Mouse (Mus musculus) heart, postnatal 0 days (tissue): ENCODE data around the gene Ccdc149. TPM values are rescaled to one million over a fixed set of nuclear protein-coding genes. Genes with fewer than 3 reads are reported as not detected.

Experiments
- ATAC-seq: fragments of 200-750 bp; cut with Nextera tagmentation; 2 replicates; pipeline ENCODE4 v1.8.0; 2017; ENCODE audit warnings: low read depth, moderate number of reproducible peaks, moderate library complexity; ENCODE audit not compliant: insufficient read depth
- DNase-seq: peaks from one replicate; pipeline ENCODE4 v3.0.0-alpha.2; 2016; ENCODE audit warnings: low spot score
- H3K27ac ChIP-seq: fragments of 300-500 bp; sonication (generic); 2 replicates; pipeline ENCODE4 v1.5.1; 2014; ENCODE audit warnings: low read depth, mild to moderate bottlenecking
- H3K27me3 ChIP-seq: fragments of 300-500 bp; sonication (generic); 2 replicates; pipeline ENCODE4 v1.6.1; 2014; ENCODE audit warnings: low read length, mixed read lengths; ENCODE audit not compliant: control insufficient read depth, insufficient read depth
- H3K36me3 ChIP-seq: fragments of 300-500 bp; sonication (generic); replicated peaks from 2 replicates; pipeline ENCODE4 v1.6.1; 2014; ENCODE audit warnings: low read length, mixed read lengths; ENCODE audit not compliant: control insufficient read depth, insufficient read depth
- H3K4me1 ChIP-seq: fragments of 300-500 bp; sonication (generic); 2 replicates; pipeline ENCODE4 v1.6.1; 2014; ENCODE audit warnings: antibody characterized with exemption; ENCODE audit not compliant: control insufficient read depth, insufficient read depth
- H3K4me2 ChIP-seq: fragments of 300-500 bp; sonication (generic); 2 replicates; pipeline ENCODE4 v1.6.1; 2014; ENCODE audit warnings: low read depth, mild to moderate bottlenecking, low read length, moderate library complexity
- H3K4me3 ChIP-seq: fragments of 300-500 bp; sonication (generic); 2 replicates; pipeline ENCODE4 v1.5.1; 2014; ENCODE audit warnings: low read depth, low read length
- H3K9ac ChIP-seq: fragments of 300-500 bp; sonication (generic); replicated peaks from 2 replicates; pipeline ENCODE4 v1.6.1; 2014; ENCODE audit warnings: low read depth, low read length, mixed read lengths
- H3K9me3 ChIP-seq: fragments of 300-500 bp; sonication (generic); replicated peaks from 2 replicates; pipeline ENCODE4 v1.6.1; 2016; ENCODE audit warnings: low read length; ENCODE audit not compliant: control insufficient read depth
- CTCF ChIP-seq: IDR thresholded peaks from 2 replicates; pipeline ENCODE4 v1.5.1; 2016; ENCODE audit warnings: antibody characterized with exemption, control low read depth, low read depth
- EP300 ChIP-seq: IDR thresholded peaks from 2 replicates; pipeline ENCODE4 v1.6.1; 2016; ENCODE audit warnings: antibody characterized with exemption, low read depth
- WGBS: fragments of 180-500 bp; shearing (Covaris S2); extraction: QIAGEN DNeasy Blood & Tissue Kit; methylation state at CpG from one replicate; pipeline ENCODE4 v1.1.7; 2014; 5-methylcytosine and 5-hydroxymethylcytosine counted together
- polyA plus RNA-seq: library from polyadenylated mRNA; unstranded; fragments of >200 nt; fragmentation: Nextera tagmentation; extraction: Ambion mirVana; gene quantifications from 2 replicates; pipeline ENCODE4 v1.2.1, GENCODE M21; 2015
- total RNA-seq: library from RNA; depleted of rRNA; stranded (reverse); fragments of >200 nt; gene quantifications from 2 replicates; pipeline ENCODE4 v1.2.3, GENCODE M21; 2014; ENCODE audit warnings: low replicate concordance; rRNA removed

The Ccdc149 gene
- total and polyA plus RNA-seq, 2 experiments from 2014 or later, result 3.1 TPM

- Histone ChIP-seq H3K9ac (no peak overlapping the region), H3K9me3 (no peaks in the 10 kb centered on the region), H3K36me3 (no peaks in the 10 kb centered on the region), H3K4me2 (no peak overlapping the region), H3K4me1 (no peaks in the 10 kb centered on the region), H3K4me3 (no peak overlapping the region), H3K27me3 (no peaks in the 10 kb centered on the region), H3K27ac (no peak overlapping the region)
- ATAC-seq (no peak), DNase-seq (no peak)
- 63% methylated on average over 2 of the region's 2 CpGs for WGBS
- no peak for TF ChIP-seq CTCF
- no peak for TF ChIP-seq EP300
These were observed 124.4 kb downstream of the Ccdc149 start for GRCm38 (mm10) chr5:52346890-52347289.

DNA sequence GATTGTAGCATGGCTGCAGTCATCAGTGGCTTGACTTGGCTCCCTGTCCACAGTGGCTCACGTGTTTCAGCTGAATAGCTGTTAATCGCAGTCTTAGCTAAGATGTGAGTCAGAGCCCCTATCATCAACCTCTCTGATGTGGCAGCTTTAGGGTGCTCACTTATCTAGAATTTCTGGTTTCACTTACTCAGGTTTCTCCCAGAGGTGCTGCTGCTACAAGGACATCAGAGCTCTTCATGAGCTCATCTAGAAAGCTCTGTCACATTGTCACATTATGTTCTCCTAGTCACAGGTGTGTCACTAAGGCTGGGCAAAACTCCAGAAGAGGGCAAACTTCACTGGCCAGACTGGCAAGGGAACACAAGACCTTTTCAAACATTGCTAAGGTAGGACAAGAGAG, 132.2 kb downstream of the Ccdc149 start:
- no peaks in the 10 kb centered on the region for H3K9me3 ChIP-seq
- H3K4me3 ChIP-seq, result no peak overlapping the region
- no peak for ATAC-seq
- H3K27me3 ChIP-seq, result no peaks in the 10 kb centered on the region
- DNase-seq, result no peak
- no peak for TF ChIP-seq EP300
- no peak for TF ChIP-seq CTCF
- no peak overlapping the region for H3K4me2 ChIP-seq
- H3K4me1 ChIP-seq, result 0 out of 2 replicates have a peak, but pooled peaks cover 5% of the 10 kb centered on the region
- WGBS, result 66% methylated on average over 2 of the region's 2 CpGs
- H3K27ac ChIP-seq, result no peak overlapping the region
- no peaks in the 10 kb centered on the region for H3K36me3 ChIP-seq
- no peak overlapping the region for H3K9ac ChIP-seq

DNA sequence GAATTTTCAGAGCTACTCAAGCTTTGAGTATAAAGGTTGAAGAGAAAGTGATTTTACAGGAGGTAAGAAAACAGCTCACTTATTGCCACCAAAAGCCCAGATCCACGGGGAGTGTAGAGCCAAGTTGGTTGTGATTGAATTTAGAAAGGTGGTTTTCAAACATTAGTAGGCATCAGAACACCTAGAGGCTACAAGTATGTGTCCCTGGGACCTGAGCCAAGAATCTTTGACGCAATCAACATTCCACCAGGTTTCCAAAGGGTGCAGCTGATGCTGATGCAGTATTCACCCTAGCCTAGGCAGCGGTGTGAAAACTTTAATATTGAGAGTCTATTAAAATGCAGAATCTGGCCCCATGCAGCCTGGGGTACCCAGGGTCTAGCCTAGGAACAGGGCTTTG, 135.7 kb downstream of the Ccdc149 start:
- TF ChIP-seq EP300 (no peak), CTCF (no peak)
- no peak overlapping the region for H3K4me2 ChIP-seq
- no peak for ATAC-seq
- H3K27ac ChIP-seq, result no peak overlapping the region
- H3K36me3 ChIP-seq, result no peaks in the 10 kb centered on the region
- WGBS, result 44% methylated on average over 3 of the region's 3 CpGs
- no peak overlapping the region for H3K9ac ChIP-seq
- no peaks in the 10 kb centered on the region for H3K9me3 ChIP-seq
- no peak for DNase-seq
- no peak overlapping the region for H3K4me3 ChIP-seq
- no peaks in the 10 kb centered on the region for H3K27me3 ChIP-seq
- H3K4me1 ChIP-seq, result 0 out of 2 replicates have a peak, but pooled peaks cover 5% of the 10 kb centered on the region

DNA sequence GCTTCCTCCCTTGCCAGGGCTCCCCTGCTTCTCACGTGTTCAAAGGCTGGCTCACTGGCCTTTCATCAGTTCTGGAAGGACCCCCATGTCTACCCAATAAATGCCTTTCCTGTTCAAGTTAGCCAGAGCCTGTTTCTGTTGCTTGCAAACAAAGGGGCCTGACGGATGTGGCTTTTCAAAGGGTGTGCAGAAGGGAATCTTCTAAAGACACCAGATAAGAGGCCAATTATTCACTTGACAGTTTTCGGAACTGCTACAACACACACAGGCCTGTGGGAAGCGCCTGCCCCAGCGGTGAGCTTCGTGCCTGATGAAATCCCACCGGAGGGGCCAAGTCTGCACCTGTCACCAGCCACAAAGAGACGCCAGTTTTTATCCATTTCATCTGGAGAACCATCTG, 139.2 kb downstream of the Ccdc149 start:
- ATAC-seq, result no peak
- 29% methylated on average over 8 of the region's 8 CpGs for whole genome bisulfite sequencing
- no peak for DNase-seq
- no peaks in the 10 kb centered on the region for H3K27me3 ChIP-seq
- 0 out of 2 replicates have a peak, but pooled peaks cover 5% of the 10 kb centered on the region for H3K4me1 ChIP-seq
- no peaks in the 10 kb centered on the region for H3K9me3 ChIP-seq
- no peak overlapping the region for H3K4me3 ChIP-seq
- no peak overlapping the region for H3K9ac ChIP-seq
- H3K27ac ChIP-seq, result no peak overlapping the region
- TF ChIP-seq CTCF (no peak), EP300 (no peak)
- H3K4me2 ChIP-seq, result no peak overlapping the region
- H3K36me3 ChIP-seq, result no peaks in the 10 kb centered on the region

Other genes with a start within 250 kb of the Ccdc149 start
- gene Sod3, start 107.7 kb downstream of the Ccdc149 start, total RNA-seq, result 1.3 and 2.3 TPM in 2 replicates
- 2.4 and 3.4 TPM in 2 replicates for gene Sod3, start 107.7 kb downstream of the Ccdc149 start, polyA plus RNA-seq
- 0.88 and 2.8 TPM in 2 replicates for gene Lgi2, start 94.9 kb upstream of the Ccdc149 start, total RNA-seq
- gene Lgi2, start 94.9 kb upstream of the Ccdc149 start, polyA plus RNA-seq, result 0.63 and 0.69 TPM in 2 replicates
- gene Sepsecs, start 198.2 kb upstream of the Ccdc149 start, total RNA-seq, result 6.5 and 6.9 TPM in 2 replicates
- gene Sepsecs, start 198.2 kb upstream of the Ccdc149 start, polyA plus RNA-seq, result 4.9 and 5.7 TPM in 2 replicates